Mouse (Mus musculus) urinary bladder, adult 2 months (tissue): Measurements from ENCODE around the gene Fgfr1op. TPM values are rescaled to one million over a fixed set of nuclear protein-coding genes. Genes with fewer than 3 reads are reported as not detected.
"Not testable (repeated sequence)": the region's sequence is repeated elsewhere in the genome, so short reads cannot be mapped to it uniquely, and the experiment has no call there.

Source experiments
- DNase-seq: peaks from one replicate; pipeline ENCODE4 v3.0.0; 2022; ENCODE audit warnings: low spot score
- polyA plus RNA-seq: library from polyadenylated mRNA; depleted of rRNA; stranded (reverse); fragments of >200 nt; gene quantifications from 2 replicates; pipeline ENCODE4 v1.2.3, GENCODE M21; 2012

Gene Fgfr1op
- polyA plus RNA-seq, 1 experiment, result 13.6 TPM

DNA sequence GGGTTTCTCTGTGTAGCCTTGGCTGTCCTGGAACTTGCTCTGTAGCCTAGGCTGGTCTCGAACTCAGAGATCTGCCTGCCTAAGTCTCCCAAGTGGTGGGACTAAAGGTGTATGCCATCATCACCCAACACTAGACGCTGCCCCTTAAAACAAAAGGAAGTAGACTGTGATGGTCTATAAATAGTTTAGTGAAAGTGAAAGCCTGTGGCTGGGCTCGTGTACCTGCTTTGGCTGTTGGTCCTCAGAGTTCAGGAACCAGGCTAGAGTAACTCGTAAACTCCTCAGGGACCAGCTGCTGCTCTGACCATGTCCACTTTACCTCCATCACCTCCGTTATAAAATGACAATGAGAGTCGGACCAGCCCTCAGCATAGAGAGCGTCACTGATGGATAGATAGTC lies 5.0 kb downstream of the Fgfr1op start:
- no peak for DNase-seq

DNA sequence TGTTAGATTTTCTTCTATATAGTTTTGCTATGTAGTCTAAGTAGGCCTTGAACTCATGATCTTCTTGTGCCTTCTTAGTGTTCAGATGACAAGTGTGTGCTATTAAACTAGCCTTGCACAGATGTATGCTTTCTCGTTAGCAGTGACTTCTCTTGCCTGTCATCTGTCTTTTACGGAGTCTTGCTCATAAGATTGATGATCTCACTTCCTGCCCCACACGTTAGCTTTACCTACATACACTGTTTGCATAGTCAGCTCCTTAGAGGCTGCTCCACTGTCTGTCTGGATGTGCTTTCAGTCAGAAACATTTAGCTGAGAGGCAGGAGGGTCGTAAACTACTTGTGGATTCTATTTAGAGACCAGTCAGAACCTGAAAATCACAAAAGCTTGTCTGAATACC lies 5.8 kb downstream of the Fgfr1op start:
- no peak for DNase-seq

DNA sequence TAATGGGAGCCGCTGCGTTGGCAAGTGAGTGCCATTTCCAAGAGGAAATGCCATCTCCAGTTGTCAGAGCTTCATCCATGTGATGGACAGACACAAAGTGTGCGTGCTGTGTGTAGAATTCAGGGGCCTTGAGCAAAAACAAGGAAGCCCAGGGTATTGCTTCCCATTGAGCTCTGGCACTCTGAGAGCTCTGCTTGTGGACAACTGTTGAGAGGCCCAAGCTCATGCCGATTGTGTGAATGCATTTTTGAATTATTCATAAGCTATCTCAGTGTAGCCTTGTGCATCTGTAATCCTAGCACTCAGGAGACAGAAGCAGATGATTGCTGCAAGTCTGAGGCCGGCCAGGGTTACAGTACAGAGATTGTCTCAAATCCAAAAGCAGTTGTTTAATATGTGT lies 11.8 kb downstream of the Fgfr1op start:
- DNase-seq, result no peak

DNA sequence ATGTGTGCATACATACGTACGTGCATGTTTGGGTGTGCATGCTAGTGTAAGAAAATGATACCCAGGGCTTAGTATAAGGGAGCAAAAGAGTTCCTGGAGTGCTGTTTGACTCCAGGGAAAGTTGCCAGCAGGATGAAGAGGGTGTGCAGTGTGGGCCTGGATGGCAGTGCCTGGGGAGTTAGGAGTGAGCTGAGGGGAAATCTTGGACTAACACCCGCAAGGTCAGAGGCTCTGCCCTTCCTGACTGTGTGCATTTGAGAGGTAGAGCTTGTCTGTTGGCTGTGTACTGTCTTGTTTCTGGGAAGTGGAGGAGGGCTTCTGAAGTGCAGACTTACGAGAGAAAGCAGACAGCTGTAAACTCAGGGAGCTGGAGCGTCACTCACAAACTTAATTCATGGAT lies 18.5 kb downstream of the Fgfr1op start:
- no peak for DNase-seq

DNA sequence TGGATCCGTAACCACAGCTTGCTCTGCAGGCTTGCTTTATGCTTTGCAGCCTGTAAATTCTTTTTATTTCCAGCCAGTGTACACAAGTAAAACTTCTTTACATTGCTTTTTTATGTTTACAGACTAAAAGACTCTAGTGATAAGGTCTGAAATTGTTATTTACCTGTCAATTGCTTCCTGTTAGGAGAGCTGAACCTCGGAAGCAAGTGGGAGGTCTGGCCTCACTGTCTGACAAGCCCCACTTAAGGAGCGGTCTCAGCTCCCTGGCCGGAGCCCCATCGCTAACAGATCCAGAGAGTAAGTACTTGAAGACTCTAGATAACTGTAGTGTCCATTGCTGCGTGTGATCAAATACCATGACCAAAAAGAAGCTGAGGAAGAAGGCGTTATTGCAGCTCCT lies 18.9 kb downstream of the Fgfr1op start:
- no peak for DNase-seq

DNA sequence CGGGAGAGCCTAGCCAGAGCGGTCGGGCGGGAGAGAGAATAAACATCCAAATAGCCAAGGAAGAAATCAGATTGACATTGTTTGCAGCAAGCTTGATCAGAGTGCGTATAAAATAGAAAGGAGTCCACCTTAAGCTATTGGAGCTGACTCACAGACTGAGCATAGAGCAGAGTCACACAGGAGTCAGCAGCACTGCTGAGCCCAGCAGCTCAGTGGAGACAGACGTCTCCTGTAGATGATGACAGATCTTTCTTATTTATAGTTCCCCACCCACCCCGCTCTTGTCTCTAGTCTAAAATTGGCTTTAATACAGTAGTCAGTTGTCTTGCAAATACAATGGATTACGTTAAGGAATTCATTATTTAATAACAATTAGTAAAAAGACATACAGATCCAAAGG lies 28.4 kb downstream of the Fgfr1op start:
- DNase-seq, result no peak

DNA sequence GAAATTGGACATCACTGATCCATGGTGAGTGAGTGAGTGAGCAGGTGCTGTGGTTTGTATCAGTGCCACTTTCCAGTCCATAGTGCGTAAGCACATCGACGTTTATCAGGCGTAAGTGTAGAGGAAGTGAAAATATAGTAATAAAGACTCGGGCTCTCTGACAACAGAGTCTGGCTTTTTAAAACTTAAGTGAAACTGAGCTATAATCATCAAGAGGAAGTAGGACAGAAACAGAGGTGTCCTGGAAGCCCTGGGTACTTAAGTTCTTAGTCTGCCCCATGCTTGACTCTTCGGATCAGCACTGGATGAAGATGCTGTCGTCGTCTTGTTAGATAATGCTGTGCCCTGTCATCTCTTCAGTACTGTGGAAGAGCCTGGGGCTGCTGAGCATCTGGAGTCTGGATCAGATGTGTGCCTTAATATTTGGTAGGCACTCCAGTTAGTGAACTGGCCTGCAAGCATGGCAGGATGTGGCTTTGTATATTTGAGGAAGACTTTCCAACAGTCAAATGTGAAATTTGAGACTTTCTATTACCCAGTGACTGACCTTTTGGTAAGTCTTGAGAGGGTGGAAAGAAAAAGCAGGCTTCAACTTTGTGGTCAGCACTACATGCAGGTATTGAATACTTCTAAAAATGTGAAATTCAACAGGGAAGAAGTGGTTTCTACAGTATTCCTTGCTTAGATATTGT lies 30.5 kb downstream of the Fgfr1op start:
- no peak for DNase-seq

DNA sequence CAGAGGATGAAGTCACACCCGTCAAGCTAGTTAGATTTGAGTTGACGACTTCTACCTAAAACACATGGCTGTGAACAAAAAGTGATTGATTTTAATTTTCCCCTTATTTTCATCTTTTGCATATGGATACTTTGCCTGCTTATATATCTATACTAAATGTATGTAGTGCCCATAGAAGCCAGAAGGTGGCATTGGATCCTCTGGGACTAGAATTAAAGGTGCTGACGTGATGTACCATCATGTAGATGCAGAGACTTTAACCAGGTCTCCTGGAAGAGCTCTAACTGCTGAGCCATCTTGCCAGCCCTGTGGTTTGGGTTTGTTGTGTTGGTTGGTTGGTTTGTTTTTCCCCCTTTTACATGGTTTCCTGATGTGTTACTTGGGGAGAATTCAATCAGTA lies 32.4 kb downstream of the Fgfr1op start:
- no peak for DNase-seq

DNA sequence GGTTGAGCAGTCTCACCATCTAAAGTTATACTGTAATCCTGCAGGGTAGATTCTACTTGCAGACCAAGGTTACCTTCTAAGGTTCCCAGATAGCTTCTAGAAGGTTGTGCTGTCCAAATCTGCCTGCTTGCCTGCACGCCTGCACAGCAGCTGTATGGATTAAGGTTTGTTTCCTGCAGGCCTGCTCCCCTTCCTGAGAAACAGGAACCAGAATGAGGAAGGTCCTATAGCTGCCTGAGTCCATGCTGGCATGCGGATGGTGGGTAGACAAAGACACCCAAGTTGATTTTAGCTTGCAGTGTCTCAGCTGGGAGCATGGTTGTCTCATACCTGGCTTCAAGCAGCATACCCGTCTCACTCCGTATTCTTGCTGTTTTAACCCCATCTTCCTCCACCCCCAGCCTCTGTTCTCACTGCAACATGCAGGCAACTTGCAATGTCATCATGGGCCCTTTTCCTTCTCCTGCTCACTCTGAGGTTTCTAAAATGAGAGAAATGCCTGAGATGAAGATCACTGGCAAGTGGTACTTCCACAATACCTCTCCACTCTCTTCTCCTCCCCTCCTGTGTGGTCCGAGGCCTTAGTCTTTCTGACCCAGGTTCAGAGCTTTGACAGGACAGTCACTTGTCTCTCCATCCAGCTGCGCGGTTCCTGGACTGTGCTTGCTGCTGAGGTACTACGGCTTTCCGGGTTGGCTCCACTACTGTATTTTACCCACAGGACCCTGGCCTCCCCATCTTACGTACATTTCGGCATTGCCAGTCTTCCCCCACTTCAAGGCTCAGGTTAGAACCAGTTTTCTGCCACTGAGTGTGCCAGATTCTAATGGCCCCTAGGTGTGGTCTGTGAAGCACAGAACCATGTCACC lies 34.0 kb downstream of the Fgfr1op start:
- no peak for DNase-seq

DNA sequence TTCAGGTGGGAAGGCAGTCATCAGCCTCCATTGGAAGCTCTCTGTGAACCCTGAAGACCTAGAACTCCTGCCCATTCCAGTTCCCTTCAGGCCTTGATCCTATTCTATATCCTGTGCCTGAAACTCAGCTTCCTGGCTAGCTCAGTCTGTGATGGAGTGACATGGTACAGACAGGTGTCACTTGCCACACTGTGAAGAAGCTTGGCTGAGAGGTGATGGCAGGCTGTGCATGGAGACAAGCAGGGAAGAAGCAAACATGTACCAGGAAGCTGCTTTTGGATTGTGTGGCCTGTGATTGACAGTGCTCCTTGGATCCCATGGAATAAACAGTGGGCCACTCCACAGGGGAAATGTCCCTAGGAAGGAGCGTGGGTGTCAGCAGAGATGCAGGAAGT lies 34.6 kb downstream of the Fgfr1op start:
- no peak for DNase-seq

DNA sequence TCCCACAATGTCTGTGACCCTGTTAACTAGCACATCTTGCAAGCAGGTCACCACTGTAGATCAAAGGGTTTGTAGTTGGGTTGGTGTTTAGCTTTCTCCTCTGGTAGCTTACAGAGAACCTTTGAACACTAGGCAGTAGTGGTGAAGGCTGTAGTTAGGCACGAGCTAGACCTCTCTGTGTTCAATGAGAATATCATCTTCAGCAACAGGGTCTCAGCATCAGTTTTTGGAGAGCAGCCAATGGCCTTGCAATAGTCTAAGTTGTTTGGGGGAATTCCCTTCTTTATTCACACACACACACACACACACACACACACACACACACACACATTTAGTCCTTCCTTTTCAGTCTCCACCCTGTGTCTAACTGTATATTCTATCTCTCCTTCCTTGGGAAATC lies 38.2 kb downstream of the Fgfr1op start:
- DNase-seq, result no peak

DNA sequence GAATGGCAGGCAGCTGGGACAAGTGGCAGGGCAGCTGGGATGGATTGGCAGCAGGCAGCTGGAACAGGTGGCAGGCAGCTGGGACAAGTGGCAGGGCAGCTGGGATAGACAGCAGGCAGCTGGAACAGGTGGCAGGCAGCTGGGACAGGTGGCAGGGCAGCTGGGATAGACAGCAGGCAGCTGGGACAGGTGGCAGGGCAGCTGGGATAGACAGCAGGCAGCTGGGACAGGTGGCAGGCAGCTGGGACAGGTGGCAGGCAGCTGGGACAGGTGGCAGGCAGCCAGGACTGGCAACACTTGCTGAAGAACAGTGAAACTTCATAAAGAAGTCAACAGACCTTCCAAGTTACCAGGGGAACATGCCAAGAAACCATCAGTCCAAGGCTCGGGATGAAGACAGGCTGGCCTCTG lies 39.9 kb downstream of the Fgfr1op start:
- not testable (repeated sequence) for DNase-seq

DNA sequence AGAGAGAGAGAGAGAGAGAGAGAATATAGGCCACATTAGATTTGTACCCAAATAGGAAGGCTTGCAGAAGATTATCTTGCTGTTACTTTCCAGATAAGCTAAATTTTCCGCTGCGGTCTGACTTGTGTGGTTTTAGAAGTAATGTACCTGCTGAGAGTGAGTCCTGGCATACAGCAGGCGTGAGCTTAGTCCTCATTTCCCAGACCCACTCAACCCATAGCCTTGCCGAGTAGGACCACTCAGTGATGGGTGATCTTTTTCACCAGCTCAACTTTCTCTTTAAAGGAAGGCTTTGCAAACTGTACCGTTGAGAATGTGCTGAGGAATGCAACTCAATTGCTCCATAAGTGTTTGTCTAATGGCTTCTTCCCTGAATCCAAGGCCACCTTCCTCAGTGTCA lies 41.4 kb downstream of the Fgfr1op start:
- no peak for DNase-seq

DNA sequence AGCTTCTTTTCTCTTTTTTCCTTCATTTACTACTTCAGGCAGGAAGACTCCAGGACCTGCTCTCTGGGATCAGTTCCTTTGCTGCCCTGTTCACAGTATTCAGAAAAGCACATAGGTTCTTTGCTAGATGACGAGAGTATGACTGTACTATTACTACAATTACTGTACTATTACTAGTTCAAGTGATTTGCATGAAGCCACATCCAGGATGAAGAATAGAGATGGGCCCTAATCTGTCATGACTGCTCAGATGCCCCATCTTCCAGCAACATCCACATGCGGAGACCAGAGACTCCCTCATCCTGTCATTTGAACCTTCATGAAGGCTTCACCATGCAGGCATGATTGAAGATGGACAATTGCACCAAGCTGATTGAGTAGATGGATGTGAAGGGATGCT lies 44.4 kb downstream of the Fgfr1op start:
- DNase-seq, result no peak

DNA sequence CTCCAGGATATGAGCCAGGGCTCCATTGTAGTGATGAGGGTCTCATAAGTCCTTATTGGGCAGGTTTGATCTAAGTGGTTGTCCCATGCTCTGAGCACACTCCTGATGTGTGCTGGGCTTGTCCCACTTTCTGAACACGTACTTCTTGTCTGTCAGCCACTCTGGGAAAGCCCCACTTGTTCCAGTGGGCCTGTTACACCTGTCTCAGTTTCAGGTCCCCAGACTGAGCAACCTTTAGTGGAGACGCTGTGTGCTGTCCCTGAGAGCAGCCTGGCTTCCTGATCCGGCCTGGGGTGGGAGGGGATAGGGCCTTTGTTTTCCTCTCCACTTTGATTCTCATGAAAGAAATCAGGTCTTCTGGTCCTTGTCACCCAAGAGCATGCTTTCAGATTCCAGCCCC lies 44.9 kb downstream of the Fgfr1op start:
- DNase-seq, result no peak

DNA sequence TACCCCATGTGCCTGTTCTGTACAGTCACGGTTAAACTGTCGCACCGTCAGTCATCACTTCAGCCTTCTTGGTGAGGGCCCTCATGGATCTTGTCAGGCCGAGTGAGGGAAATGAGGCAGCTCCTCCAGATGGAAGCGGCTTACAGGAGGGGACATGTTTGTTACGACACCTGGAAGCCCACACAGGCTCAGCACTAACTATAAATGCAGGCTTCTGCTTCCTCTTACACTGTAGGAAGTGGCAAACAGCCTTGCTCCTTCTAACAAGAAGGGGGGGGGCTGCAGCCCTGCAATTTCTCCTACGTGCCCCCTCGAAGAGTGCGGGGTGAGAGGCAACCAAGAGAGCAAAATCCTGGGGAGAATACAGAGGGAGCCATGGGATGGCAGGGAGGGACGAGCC lies 45.4 kb downstream of the Fgfr1op start:
- no peak for DNase-seq

DNA sequence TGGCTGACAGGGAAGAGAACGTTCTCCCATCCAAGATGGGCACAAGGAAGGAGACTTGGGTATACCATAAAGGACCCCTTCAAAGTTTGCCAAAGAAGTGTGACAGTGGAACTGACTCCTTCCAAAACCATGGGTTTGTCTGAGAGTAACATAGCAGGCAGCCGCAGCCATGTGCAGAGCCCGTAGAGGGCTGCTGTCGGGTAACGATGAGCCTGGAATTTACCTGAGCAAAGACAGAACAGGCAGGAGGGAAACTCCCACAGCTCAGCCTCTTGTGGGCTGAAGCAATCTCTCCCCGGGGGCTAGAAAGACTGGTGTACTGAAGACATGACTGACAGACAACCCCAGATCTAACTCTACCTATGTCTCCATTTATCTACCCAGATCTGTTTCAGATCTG lies 46.1 kb downstream of the Fgfr1op start:
- no peak for DNase-seq

DNA sequence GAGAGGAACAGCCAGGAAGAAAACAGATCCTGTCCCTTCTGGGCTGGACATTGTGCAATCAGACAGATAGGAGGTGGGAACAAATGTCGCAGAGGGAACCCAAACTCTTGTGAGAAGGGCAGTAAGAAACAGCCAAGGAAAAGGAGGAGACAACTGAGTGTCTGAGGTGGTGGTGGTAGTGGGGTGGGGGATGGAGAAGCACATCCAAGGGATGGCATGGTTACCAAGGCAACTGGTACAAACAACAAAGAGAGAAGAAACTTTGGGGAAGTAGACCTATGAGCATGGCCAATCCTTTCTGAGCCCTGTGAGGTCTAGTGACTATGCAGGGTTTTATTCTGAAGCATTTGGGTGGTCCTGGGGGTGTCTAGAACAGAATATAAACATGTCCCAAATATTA lies 49.1 kb downstream of the Fgfr1op start:
- peak; percentile 1 for DNase-seq

DNA sequence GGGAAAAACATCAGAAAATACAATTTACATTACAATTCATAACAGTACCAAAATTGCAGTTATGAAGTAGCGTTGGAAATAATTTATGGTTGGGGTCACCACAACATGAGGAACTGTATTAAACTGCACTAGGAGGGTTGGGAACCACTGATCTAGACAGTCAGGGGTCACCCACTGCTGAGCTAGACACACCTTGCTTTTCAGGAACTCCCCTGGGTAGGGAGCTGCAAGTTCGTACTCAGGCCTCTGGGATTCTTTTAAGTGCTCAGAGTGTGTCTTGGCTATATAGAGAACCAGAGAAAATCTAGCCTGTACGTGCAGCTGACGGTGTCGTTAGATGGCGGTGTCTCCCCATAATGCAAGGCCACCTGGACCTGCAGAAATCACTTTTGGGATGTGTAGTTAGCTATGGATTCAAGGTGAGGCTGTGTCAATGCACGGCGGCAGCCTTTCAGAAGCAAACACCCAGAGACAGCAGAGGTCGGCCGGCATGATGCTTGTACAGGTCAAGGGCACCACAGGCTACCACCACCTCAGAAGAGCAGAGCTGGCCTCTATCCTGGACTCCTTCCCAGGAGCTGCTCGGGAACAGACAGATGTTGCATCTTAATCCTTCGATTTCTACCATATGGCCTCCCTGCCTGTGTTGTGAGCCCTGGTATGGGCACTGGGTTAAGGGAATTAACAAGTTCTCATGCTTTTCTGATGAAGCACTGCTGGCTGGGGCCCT lies 49.9 kb downstream of the Fgfr1op start:
- DNase-seq, result peak; percentile 6

DNA sequence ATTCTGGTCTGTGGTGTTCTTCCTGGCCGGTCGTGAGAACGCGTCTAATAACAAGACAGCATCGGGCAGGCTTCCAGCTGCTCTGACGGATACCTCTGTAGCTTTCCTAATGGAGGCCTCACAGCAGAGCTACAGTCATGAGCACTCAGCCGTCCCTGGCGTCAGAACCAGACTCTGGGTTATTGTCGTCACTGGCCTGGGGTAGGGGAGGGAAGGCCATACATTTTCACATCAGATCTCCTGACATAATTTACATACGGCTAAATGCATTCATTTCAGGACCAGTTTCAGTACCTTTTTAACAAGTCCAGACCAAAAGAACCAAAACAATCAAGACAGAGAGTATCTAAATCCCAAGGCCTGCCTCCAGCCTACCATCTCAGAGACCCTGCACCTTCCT lies 57.9 kb downstream of the Fgfr1op start:
- no peak for DNase-seq

DNA sequence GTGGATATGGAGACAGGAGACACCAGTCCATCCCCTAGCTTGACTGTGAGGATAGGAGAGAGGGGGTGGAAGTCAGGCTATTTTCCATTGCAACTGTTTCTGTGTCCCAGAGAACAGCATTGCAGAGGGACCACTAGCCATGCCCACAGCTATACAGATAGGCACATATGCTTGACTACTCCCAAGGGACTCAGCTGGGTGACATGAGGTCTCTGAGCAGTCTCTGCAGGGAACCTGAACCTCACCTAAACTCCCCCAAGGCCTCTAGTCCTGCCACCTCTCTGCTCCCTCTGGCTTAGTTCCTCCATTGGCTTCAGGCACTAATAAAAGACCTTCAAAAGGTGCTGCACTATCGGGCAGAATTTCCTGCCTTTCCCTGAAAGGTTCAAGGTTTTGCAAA lies 58.8 kb downstream of the Fgfr1op start:
- DNase-seq, result peak; percentile 8

DNA sequence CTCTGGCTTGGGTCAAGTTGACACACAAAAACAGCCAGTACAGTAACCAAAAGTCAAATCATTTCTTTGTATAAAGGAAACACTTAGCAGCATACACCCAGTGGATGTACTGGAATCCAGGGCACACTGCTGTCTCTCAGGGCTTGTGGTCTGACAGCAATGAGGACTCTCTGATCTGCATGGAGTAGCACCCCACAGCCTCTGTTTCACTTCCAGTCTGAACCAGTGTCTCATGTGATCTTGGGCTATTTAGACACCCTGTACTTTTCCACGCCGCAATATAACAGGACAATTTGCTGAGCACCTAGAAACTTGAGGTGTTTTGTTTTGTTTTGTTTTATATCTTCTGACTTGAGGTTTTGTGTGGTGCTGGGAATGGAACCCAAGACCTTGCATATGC lies 59.9 kb downstream of the Fgfr1op start:
- peak; percentile 3 for DNase-seq

DNA sequence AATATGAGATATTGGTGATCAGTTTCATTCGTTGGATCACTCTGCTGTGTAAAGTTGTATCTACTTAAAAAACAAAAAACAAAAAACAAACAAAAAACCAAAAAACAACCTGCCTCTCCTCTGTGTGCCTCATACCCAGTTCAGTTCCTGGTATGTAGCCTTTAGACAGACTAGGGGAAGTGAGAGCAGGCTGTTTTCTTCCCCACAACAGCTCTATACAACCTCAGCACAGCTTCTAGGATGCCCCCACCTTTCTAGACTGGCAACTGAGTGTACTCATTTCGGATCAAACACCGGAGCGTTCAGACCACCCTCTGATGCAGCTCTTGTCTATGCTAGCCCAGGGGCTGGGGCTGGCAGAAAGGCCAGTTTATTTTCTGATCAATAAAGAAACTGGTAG lies 60.4 kb downstream of the Fgfr1op start:
- DNase-seq, result peak; percentile 1
